Mouse (Mus musculus): Measurements from ENCODE around the gene Inka1.

DNA sequence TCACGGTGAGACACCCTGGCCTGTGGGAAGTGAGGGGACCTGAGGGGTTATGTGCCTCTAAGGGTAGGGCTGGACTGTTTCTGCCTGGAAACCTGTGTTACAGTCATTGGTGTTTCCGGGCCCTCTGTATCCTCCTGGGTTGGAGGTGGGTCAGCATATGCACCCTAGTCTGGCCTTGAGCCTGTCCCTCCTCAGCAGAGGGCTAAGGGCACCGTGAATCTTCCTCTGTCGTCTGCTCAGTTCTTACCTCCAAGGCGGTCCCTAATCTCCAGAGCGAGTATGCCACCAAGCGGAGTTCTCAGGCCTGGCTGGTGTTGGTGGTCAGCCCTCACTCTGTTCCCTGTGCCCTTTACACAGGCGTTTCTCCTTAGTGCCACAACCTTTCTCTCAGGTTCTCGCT lies 22.8 kb downstream of the Inka1 start:
- TF ChIP-seq CTCF (IDR thresholded peaks at IDR 0.05; ENCODE audit: insufficient read depth, low read length) (no peak), POLR2A (IDR thresholded peaks at IDR 0.05; ENCODE audit: borderline replicate concordance, extremely low read depth, low read depth, low read length) (no peak)
